ENCODE assay signal across 8 mouse cellular contexts in the genomic region with DNA sequence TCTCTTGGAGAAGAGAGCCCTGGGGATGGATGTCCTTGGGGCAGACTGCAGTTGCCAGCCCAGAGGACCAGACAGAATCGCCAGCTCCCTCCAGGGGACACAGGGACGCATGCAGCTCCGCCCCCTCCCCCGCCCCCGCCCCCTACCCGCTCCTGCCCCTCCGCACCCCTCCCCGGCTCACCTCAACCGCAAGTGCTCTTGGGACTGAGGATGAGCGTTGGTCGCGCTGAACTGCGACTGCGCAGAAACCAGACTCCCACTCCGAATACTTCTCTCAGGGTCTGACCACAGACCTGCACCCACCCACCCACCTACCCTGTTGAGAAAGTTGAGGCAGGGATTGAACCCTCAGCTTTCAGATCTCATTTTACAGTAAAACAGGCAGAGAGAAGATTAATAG. TPM values are rescaled to one million over a fixed set of nuclear protein-coding genes. Genes with fewer than 3 reads are reported as not detected.
DNase-seq lines count a peak whose midpoint lies in the region; ATAC-seq and TF ChIP-seq lines count a peak whose summit lies in the region.

Slc2a5 (plus strand) TSS at position 229 of the 400 bp plus-strand sequence.

- H3K4me1 ChIP-seq in liver, embryonic 12.5 days, result peaks cover 16% of the 10 kb centered on the region; the same call in 1 of the 2 replicates
- H3K4me1 ChIP-seq in embryonic facial prominence, embryonic 11.5 days (ENCODE audit: control insufficient read depth, insufficient read depth, low read length), result no peaks in the 10 kb centered on the region; the same call in 1 of the 2 replicates
- no peaks in the 10 kb centered on the region for H3K4me1 ChIP-seq in intestine, postnatal 0 days (replicated peaks; ENCODE audit: control insufficient read depth, insufficient read depth, low read length)

- no peak for DNase-seq in liver
- peak; percentile 51 for DNase-seq in embryonic facial prominence, embryonic 11.5 days (ENCODE audit: low spot score)
- DNase-seq in retina, embryonic 14.5 days (ENCODE audit: low spot score), result peak; percentile 63
- DNase-seq in cerebellum, postnatal 25 days, result no peak
- DNase-seq in right cerebral cortex, postnatal 4 days, result no peak
- DNase-seq in layer of hippocampus, adult 8-10 months (ENCODE audit: low spot score in 2 of 2), result no peak

- no peak within 1 kb of the TSS for H3K9ac ChIP-seq in liver, embryonic 12.5 days
- H3K9ac ChIP-seq in embryonic facial prominence, embryonic 11.5 days (replicated peaks; ENCODE audit: low read length), result no peak within 1 kb of the TSS
- no peak within 1 kb of the TSS for H3K9ac ChIP-seq in intestine, postnatal 0 days (ENCODE audit: low read depth, low read length)

- no peaks in the 10 kb centered on the region for H3K36me3 ChIP-seq in liver, embryonic 12.5 days
- H3K36me3 ChIP-seq in embryonic facial prominence, embryonic 11.5 days (replicated peaks; ENCODE audit: control insufficient read depth, insufficient read depth, low read depth, low read length), result no peaks in the 10 kb centered on the region
- no peaks in the 10 kb centered on the region for H3K36me3 ChIP-seq in intestine, postnatal 0 days (ENCODE audit: control insufficient read depth, insufficient read depth)

- H3K27me3 ChIP-seq in liver, embryonic 12.5 days (replicated peaks), result peaks cover 2% of the 10 kb centered on the region
- no peaks in the 10 kb centered on the region for H3K27me3 ChIP-seq in embryonic facial prominence, embryonic 11.5 days (ENCODE audit: control insufficient read depth, insufficient read depth, low read length)
- no peaks in the 10 kb centered on the region for H3K27me3 ChIP-seq in intestine, postnatal 0 days (replicated peaks; ENCODE audit: control insufficient read depth, insufficient read depth, low read length)

- peak within 1 kb of the TSS; percentile 31 for H3K4me2 ChIP-seq in liver, embryonic 12.5 days
- 0 out of 2 replicates have a peak within 1 kb of the TSS, but pooled peaks have one; percentile 3 for H3K4me2 ChIP-seq in embryonic facial prominence, embryonic 11.5 days (ENCODE audit: low read depth, low read length)
- H3K4me2 ChIP-seq in intestine, postnatal 0 days (replicated peaks; ENCODE audit: low read depth), result peak within 1 kb of the TSS; percentile 59

- H3K9me3 ChIP-seq in liver, embryonic 12.5 days (replicated peaks), result no peaks in the 10 kb centered on the region
- no peaks in the 10 kb centered on the region for H3K9me3 ChIP-seq in embryonic facial prominence, embryonic 11.5 days (replicated peaks; ENCODE audit: control insufficient read depth, low read length)
- H3K9me3 ChIP-seq in intestine, postnatal 0 days (ENCODE audit: control insufficient read depth), result no peaks in the 10 kb centered on the region

- ATAC-seq in liver, embryonic 12.5 days, result no peak
- no peak for ATAC-seq in embryonic facial prominence, embryonic 11.5 days (replicated peaks; ENCODE audit: insufficient number of reproducible peaks, low FRiP score, low TSS enrichment, low read depth)
- no peak for ATAC-seq in intestine, postnatal 0 days

- WGBS in liver, embryonic 12.5 days (ENCODE audit: insufficient replicate concordance), result 9% methylated on average over 15 of the region's 15 CpGs
- WGBS in embryonic facial prominence, embryonic 11.5 days, result 10% methylated on average over 13 of the region's 15 CpGs
- 23% methylated on average over 15 of the region's 15 CpGs for WGBS in intestine, postnatal 0 days

- TF ChIP-seq CTCF in intestine, postnatal 0 days (IDR thresholded peaks at IDR 0.05; ENCODE audit: low read depth), result no peak

- H3K27ac ChIP-seq in liver, embryonic 12.5 days, result no peak within 1 kb of the TSS
- H3K27ac ChIP-seq in embryonic facial prominence, embryonic 11.5 days (replicated peaks; ENCODE audit: low read depth, low read length), result no peak within 1 kb of the TSS
- H3K27ac ChIP-seq in intestine, postnatal 0 days (ENCODE audit: low read depth, low read length), result no peak within 1 kb of the TSS; the same call in 1 of the 2 replicates

- H3K4me3 ChIP-seq in liver, embryonic 12.5 days, result no peak within 1 kb of the TSS
- no peak within 1 kb of the TSS for H3K4me3 ChIP-seq in embryonic facial prominence, embryonic 11.5 days (ENCODE audit: low read depth, low read length)
- no peak within 1 kb of the TSS for H3K4me3 ChIP-seq in intestine, postnatal 0 days (ENCODE audit: low read depth, low read length)

RNA-seq across cellular contexts. Expression of gene Slc2a5, which starts in this region (rescaled TPM):
- polyA plus RNA-seq in liver, embryonic 12.5 days (2016; fragmentation: Nextera tagmentation; extraction: Ambion mirVana), result 0.22 and 0.30 TPM in 2 replicates
- polyA plus RNA-seq in embryonic facial prominence, embryonic 11.5 days (2014; fragmentation: Nextera tagmentation; extraction: Ambion mirVana), result 0.90 and 1.4 TPM in 2 replicates
- polyA plus RNA-seq in intestine, postnatal 0 days (2015; fragmentation: Nextera tagmentation; extraction: Ambion mirVana), result 23.8 and 26.9 TPM in 2 replicates
- 10 to 100 TPM in 2 of 4 experiments, 1 to 10 TPM in 2; 7.5 to 18.1 (median 9.6) TPM for total RNA-seq in layer of hippocampus, adult 8-10 months (2022)

Comparison
In these comparisons a context has a peak if more than half of its experiments do, and no peak if none do; other contexts are left out.
1. RNA of gene Slc2a5 (polyA plus RNA-seq): 23.8 to 26.9 TPM in intestine, postnatal 0 days; 0.90 to 1.4 TPM in embryonic facial prominence, embryonic 11.5 days and 0.22 to 0.30 TPM in liver, embryonic 12.5 days; every median in the first group is over 10 times any median in the second.
2. H3K4me2 ChIP-seq: peak in every context shown above with its lines; median percentile 59 in intestine, postnatal 0 days; 31 in liver, embryonic 12.5 days; 3 in embryonic facial prominence, embryonic 11.5 days.
3. DNase-seq: peak in embryonic facial prominence, embryonic 11.5 days (single experiment) and retina, embryonic 14.5 days (single experiment); none in liver (single experiment), cerebellum, postnatal 25 days (0 of 2), right cerebral cortex, postnatal 4 days (single experiment) and layer of hippocampus, adult 8-10 months (0 of 2).